Mouse (Mus musculus) forebrain, embryonic 11.5 days (tissue): ENCODE data around the gene Ppp1r15a. TPM values are rescaled to one million over a fixed set of nuclear protein-coding genes. Genes with fewer than 3 reads are reported as not detected.
A peak's percentile ranks its signal among the peaks of the same experiment; 100 is the strongest.
"Not testable (repeated sequence)": the region's sequence is repeated elsewhere in the genome, so short reads cannot be mapped to it uniquely, and the experiment has no call there.

Experiments
- ATAC-seq: fragments of 200-750 bp; cut with Nextera tagmentation; replicated peaks from 2 replicates; pipeline ENCODE4 v1.8.0; 2017; ENCODE audit warnings: moderate TSS enrichment; ENCODE audit not compliant: low FRiP score
- DNase-seq: peaks from one replicate; pipeline ENCODE4 v3.0.0-alpha.2; 2017; ENCODE audit warnings: low spot score
- H3K27ac ChIP-seq: fragments of 300-500 bp; sonication (generic); 2 replicates; pipeline ENCODE4 v1.5.1; 2014; ENCODE audit warnings: low read depth, low read length
- H3K27me3 ChIP-seq: fragments of 300-500 bp; sonication (generic); 2 replicates; pipeline ENCODE4 v1.6.1; 2014; ENCODE audit warnings: mild to moderate bottlenecking, low read length, mixed read lengths; ENCODE audit not compliant: control insufficient read depth, insufficient read depth
- H3K36me3 ChIP-seq: fragments of 300-500 bp; sonication (generic); 2 replicates; pipeline ENCODE4 v1.6.1; 2014; ENCODE audit warnings: mild to moderate bottlenecking, low read length, moderate library complexity, mixed read lengths; ENCODE audit not compliant: control insufficient read depth, insufficient read depth
- H3K4me1 ChIP-seq: fragments of 300-500 bp; sonication (generic); replicated peaks from 2 replicates; pipeline ENCODE4 v1.6.1; 2014; ENCODE audit warnings: low read length, mixed read lengths; ENCODE audit not compliant: control insufficient read depth, insufficient read depth
- H3K4me2 ChIP-seq: fragments of 300-500 bp; sonication (generic); 2 replicates; pipeline ENCODE4 v1.6.1; 2014; ENCODE audit warnings: low read depth, mild to moderate bottlenecking, low read length, moderate library complexity, mixed read lengths; ENCODE audit not compliant: severe bottlenecking
- H3K4me3 ChIP-seq: fragments of 300-500 bp; sonication (generic); 2 replicates; pipeline ENCODE4 v1.5.1; 2014; ENCODE audit warnings: low read depth, low read length
- H3K9ac ChIP-seq: fragments of 300-500 bp; sonication (generic); 2 replicates; pipeline ENCODE4 v1.6.1; 2014; ENCODE audit warnings: low read length
- H3K9me3 ChIP-seq: fragments of 300-500 bp; sonication (generic); 2 replicates; pipeline ENCODE4 v1.6.1; 2016; ENCODE audit warnings: low read length, mixed read lengths; ENCODE audit not compliant: control insufficient read depth
- WGBS: fragments of 180-500 bp; shearing (Covaris S2); extraction: QIAGEN DNeasy Blood & Tissue Kit; methylation state at CpG from one replicate; pipeline ENCODE4 v1.1.7; 2014; 5-methylcytosine and 5-hydroxymethylcytosine counted together
- polyA plus RNA-seq: library from polyadenylated mRNA; unstranded; fragments of >200 nt; fragmentation: Nextera tagmentation; extraction: Ambion mirVana; gene quantifications from 2 replicates; pipeline ENCODE4 v1.2.1, GENCODE M21; 2014

Ppp1r15a gene
- polyA plus RNA-seq, 1 experiment from 2014 or later: 17.8 TPM

DNA sequence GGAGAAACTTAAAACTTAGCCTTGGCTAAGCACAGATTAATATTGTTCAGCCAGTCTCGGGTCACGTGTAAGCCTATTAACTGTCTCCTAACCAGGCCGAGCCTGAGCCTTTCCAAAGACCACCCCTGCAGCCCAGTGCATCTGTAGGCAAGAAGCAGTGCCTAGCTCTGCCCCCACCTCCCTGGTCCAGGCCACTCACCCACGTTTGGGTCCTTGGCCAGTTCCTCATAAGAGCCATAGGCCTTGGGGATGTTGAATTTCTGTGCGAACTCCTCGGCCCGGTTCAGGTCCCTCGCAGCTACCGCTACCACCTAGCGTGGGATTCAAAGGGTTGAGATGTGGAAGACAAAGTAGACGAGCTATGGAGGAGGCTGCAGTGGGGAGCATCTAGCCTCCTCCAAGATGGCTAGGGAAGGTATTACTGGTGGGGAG lies 38.2 kb downstream of the Ppp1r15a start:
- Histone ChIP-seq H3K4me3 (peak overlapping the region; percentile 42), H3K9ac (peak overlapping the region; percentile 72), H3K4me1 (peaks cover 11% of the 10 kb centered on the region), H3K36me3 (no peaks in the 10 kb centered on the region), H3K27ac (0 out of 2 replicates have a peak overlapping the region, but pooled peaks have one; percentile 6), H3K27me3 (no peaks in the 10 kb centered on the region; the same call in 1 of the 2 replicates), H3K4me2 (peak overlapping the region; percentile 71), H3K9me3 (no peaks in the 10 kb centered on the region)
- 19% methylated on average over 11 of the region's 11 CpGs for WGBS
- peak; percentile 40 for ATAC-seq
- DNase-seq: no peak

DNA sequence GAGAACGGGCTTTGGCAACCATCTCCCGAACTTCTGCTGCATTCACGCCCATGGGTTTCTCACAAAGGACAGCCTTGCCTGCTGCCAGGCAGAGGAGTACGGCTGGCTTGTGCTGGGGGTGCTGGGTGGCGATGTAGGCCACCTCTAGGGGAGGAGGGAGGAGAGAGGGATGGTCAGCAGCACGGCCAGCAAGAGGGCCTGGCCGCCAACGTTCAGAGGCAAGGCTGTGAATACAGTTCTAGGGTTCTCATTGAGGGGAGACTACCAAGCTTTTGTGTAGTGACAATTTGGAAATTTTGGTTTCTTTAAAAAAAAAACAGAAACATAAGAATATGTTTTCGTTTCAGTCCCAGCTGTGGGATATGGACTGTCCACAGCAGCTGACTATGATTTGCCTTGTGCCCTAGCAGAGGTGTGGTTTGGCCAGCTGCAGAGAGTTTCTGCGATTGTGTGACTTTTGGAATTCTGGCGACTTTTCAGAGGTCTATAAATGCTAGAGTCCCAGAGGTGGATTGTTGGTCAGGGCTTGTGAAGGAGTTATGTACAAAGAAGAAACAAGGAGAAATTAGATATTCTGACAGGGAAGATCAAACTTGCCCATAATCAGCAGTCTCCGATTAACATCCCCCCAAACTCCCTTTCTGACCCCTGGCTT lies 39.2 kb downstream of the Ppp1r15a start, which contains the start of gene Gm45808:
Gm45808 (minus strand) TSS at position 51 of the 655 bp plus-strand sequence.
- Histone ChIP-seq H3K36me3 (no peaks in the 10 kb centered on the region), H3K27ac (no peak within 1 kb of the TSS), H3K27me3 (no peaks in the 10 kb centered on the region; the same call in 1 of the 2 replicates), H3K4me1 (peaks cover 11% of the 10 kb centered on the region), H3K4me2 (no peak within 1 kb of the TSS; the same call in 1 of the 2 replicates), H3K9ac (no peak within 1 kb of the TSS), H3K9me3 (no peaks in the 10 kb centered on the region), H3K4me3 (no peak within 1 kb of the TSS)
- ATAC-seq (no peak), DNase-seq (no peak)
- 86% methylated on average over 12 of the region's 12 CpGs for WGBS

DNA sequence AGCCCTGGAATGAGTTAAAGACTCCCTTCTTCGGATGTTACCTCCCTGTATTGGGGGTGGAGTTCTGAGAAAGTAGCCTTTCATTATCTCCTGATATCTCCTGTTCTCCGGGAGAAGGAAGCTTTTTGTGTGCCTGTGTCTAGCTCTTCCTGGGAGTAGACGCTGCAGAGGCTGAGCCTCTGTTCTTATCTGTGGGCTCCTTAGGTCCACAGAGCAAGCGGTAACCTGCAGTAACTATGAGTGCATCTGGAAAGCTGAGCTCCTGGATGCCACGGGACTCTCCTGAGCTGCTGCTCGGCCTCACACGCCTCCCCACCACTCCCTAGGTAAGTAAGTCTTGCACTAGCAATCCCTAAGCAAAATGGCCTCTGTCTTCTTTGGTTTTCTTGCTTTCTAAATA lies 39.9 kb downstream of the Ppp1r15a start:
- DNase-seq: no peak
- no peak for ATAC-seq
- H3K4me2 ChIP-seq: no peak overlapping the region
- H3K9me3 ChIP-seq: no peaks in the 10 kb centered on the region
- H3K27ac ChIP-seq: no peak overlapping the region
- no peaks in the 10 kb centered on the region for H3K36me3 ChIP-seq
- H3K27me3 ChIP-seq: no peaks in the 10 kb centered on the region; the same call in 1 of the 2 replicates
- H3K9ac ChIP-seq: no peak overlapping the region
- H3K4me1 ChIP-seq: peaks cover 10% of the 10 kb centered on the region
- no peak overlapping the region for H3K4me3 ChIP-seq
- WGBS: 85% methylated on average over 7 of the region's 7 CpGs

DNA sequence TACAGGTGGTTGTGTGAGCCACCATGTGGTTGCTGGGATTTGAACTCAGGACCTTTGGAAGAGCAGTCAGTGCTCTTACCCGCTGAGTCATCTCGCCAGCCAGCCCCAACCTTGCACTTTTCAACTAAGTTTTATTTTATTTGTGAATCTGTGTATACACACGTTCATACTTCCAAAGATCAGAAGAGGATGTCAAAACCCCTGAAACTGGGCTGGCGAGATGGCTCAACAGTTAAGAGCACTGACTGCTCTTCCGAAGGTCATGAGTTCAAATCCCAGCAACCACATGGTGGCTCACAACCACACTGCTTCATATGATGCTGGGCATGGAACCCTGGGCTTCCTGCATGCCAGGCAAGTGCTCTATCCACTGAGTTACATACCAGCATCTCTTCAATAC lies 41.1 kb downstream of the Ppp1r15a start:
- H3K36me3 ChIP-seq, H3K9me3 ChIP-seq, H3K27me3 ChIP-seq, H3K4me1 ChIP-seq, H3K27ac ChIP-seq, DNase-seq, H3K4me2 ChIP-seq, H3K4me3 ChIP-seq, ATAC-seq, H3K9ac ChIP-seq: not testable (repeated sequence)
- WGBS: 95% methylated on average over 5 of the region's 5 CpGs

DNA sequence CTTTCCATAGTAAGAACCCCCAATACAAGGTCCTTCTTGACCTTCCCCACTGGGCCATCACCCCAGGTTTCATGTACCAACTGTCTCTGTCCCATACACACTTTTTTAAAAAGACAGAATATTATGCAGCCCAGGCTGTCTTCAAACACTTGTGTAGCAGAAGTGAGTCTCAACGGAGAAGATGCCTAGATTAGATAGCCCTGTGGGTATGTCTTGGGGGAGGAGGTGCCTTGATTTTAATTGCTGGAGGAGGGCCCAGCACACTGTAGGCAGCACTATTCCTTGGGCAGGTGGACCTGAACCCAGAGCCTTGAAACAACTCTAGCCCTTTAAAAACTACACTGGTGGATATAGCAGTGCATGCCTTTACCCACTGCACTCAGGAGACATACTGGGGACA lies 43.9 kb downstream of the Ppp1r15a start:
- H3K4me2 ChIP-seq: no peak overlapping the region
- no peak overlapping the region for H3K9ac ChIP-seq
- H3K4me3 ChIP-seq: no peak overlapping the region
- H3K27ac ChIP-seq: no peak overlapping the region
- DNase-seq: no peak
- H3K36me3 ChIP-seq: no peaks in the 10 kb centered on the region
- no peak for ATAC-seq
- no peaks in the 10 kb centered on the region for H3K4me1 ChIP-seq
- no peaks in the 10 kb centered on the region for H3K27me3 ChIP-seq
- WGBS: 93% methylated on average over 1 of the region's 1 CpGs
- no peaks in the 10 kb centered on the region for H3K9me3 ChIP-seq

DNA sequence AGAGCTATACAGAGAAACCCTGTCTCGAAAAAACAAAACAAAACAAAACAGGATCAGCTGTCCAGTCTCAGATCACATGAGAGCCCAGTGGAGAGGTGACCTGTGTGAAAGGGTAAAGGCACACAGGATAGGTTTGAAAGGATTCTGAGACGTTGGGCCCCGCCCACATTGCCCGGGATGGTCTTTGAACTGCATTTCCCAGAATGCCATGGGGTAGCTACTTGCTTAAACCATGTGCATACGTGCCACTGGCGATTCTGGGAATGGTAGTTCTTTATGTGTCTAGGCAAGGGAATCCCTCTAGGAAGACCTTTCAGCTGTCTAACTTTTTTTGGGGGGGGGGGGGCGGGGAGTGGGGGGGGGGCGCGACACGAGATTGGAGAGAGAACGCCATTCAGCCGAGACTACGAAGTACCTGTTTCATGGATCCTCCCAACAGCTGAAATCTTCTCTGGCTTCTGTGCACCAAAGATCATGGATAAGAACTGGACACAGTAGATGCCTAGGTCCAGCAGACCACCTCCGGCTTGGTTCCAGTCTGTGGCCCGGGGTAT lies 44.6 kb downstream of the Ppp1r15a start, which contains the start of gene Tulp2:
Tulp2 (plus strand) TSS at position 504 of the 554 bp plus-strand sequence.
- no peak within 1 kb of the TSS for H3K27ac ChIP-seq
- WGBS: 53% methylated on average over 14 of the region's 15 CpGs
- H3K9ac ChIP-seq: no peak within 1 kb of the TSS
- peak; percentile 65 for DNase-seq
- no peaks in the 10 kb centered on the region for H3K27me3 ChIP-seq
- no peaks in the 10 kb centered on the region for H3K4me1 ChIP-seq
- H3K4me2 ChIP-seq: no peak within 1 kb of the TSS
- H3K4me3 ChIP-seq: no peak within 1 kb of the TSS
- peak; percentile 76 for ATAC-seq
- H3K36me3 ChIP-seq: no peaks in the 10 kb centered on the region
- H3K9me3 ChIP-seq: no peaks in the 10 kb centered on the region

DNA sequence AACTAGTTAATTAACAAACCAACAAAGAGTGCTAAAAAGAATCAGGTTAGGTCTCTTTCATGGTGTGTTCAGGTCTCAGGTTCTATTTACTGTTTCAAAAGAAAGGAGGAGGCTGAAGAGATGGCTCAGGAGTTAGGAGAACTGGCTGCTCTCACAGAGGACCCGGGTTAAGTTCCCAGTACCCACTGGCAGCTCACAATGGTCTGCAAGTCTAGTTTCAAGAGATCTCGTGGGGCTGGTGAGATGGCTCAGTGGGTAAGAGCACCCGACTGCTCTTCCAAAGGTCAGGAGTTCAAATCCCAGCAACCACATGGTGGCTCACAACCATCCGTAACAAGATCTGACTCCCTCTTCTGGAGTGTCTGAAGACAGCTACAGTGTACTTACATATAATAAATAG lies 45.8 kb downstream of the Ppp1r15a start:
- not testable (repeated sequence) for H3K36me3 ChIP-seq, H3K4me1 ChIP-seq, H3K27me3 ChIP-seq, H3K9ac ChIP-seq, H3K4me2 ChIP-seq, DNase-seq, H3K9me3 ChIP-seq, H3K27ac ChIP-seq, H3K4me3 ChIP-seq, ATAC-seq
- WGBS: 79% methylated on average over 3 of the region's 4 CpGs

DNA sequence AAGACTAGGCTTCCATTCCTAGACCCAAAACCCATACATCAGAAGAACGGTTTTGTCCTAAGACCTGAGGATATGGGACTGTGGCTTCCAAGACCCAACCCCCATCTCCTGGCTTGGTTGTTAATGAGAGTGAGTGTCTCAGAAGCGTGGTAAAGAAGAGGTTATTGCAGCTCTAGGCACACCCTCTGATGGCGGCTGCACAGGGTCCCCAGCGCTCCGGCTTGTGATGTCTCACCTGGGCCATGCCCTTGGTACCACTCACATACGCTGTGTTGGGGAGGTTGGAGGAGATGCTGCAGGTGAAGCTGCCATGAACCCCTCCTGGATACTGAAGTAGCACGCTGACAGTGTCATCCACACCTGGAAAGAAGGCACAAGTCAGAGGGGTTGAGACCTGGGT lies 47.3 kb downstream of the Ppp1r15a start:
- Histone ChIP-seq H3K4me2 (no peak overlapping the region), H3K27ac (no peak overlapping the region), H3K4me3 (no peak overlapping the region), H3K27me3 (no peaks in the 10 kb centered on the region), H3K9me3 (no peaks in the 10 kb centered on the region), H3K4me1 (no peaks in the 10 kb centered on the region), H3K36me3 (no peaks in the 10 kb centered on the region), H3K9ac (no peak overlapping the region)
- 93% methylated on average over 7 of the region's 7 CpGs for WGBS
- no peak for ATAC-seq
- DNase-seq: no peak

DNA sequence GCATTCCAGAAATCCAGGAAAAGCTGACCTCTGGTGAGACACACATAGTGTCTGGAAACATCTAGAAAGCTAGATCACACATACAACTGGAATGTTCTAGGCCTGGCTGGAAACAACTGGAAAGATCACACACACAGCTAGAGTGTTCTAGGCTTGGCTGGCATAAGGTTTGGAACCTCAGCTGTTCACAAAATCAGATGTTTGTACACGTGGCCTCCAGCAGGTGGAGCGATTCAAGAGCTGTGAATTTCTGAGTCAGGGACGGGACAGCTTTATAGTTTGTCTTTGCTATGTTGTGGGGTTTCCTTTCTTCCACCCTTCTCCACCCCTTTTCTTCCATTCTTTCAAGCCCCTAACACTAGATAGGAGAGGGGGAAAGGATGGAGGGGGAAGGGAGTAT lies 49.1 kb downstream of the Ppp1r15a start:
- Histone ChIP-seq H3K4me3 (no peak overlapping the region), H3K27me3 (no peaks in the 10 kb centered on the region), H3K9me3 (no peaks in the 10 kb centered on the region), H3K4me1 (no peaks in the 10 kb centered on the region), H3K9ac (no peak overlapping the region), H3K27ac (no peak overlapping the region), H3K4me2 (no peak overlapping the region), H3K36me3 (no peaks in the 10 kb centered on the region)
- 19% methylated on average over 3 of the region's 3 CpGs for WGBS
- no peak for ATAC-seq
- peak; percentile 69 for DNase-seq
